Mouse (Mus musculus) left cerebral cortex, postnatal 36 days (tissue): ENCODE results near the gene Blcap. TPM values are rescaled to one million over a fixed set of nuclear protein-coding genes. Genes with fewer than 3 reads are reported as not detected.

Experiments used
- DNase-seq, 2 experiments: peaks; one replicate each; pipeline ENCODE4 v3.0.0; 2021 to 2022; ENCODE audit warnings: low spot score in 2 of 2, mixed read lengths in 1 of 2
- intact Hi-C: fragments of 180-260 bp; cut with DNase I; formaldehyde crosslinking; loops from one replicate; pipeline ENCODE4 v1.15.1; 2025
- total RNA-seq, 2 experiments: library from RNA; stranded (reverse); gene quantifications; 2 replicates each; pipeline ENCODE4 v1.2.3; 2021

The Blcap gene
- total RNA-seq, 2 experiments from 2014 or later: 90.4 to 113 TPM

- intact Hi-C loops: no loop called here
- DNase-seq: peak in 1 of 2 experiments; percentile 52
Measured at GRCm38 (mm10) chr2:157561165-157561836, 9.8 kb downstream of the Blcap start.

- intact Hi-C loops: no loop called here
Measured at GRCm38 (mm10) chr2:157560302-157560701, 10.8 kb downstream of the Blcap start.

GRCm38 (mm10) chr2:157559858-157560257, 11.2 kb downstream of the Blcap start, which contains the start of gene Nnat:
TSS of gene Nnat (plus strand) at chr2:157560078.
- intact Hi-C loops: no loop called here
- DNase-seq: peak in 1 of 2 experiments; percentile 46

More at GRCm38 (mm10) chr2:157560302-157560701, 10.8 kb downstream of the Blcap start:
- no peak for DNase-seq

GRCm38 (mm10) chr2:157559440-157559839, 11.6 kb downstream of the Blcap start:
- no peak for DNase-seq
- intact Hi-C loops: no loop called here

- intact Hi-C loops: no loop called here
- DNase-seq: no peak
Measured at GRCm38 (mm10) chr2:157558520-157558919, 12.6 kb downstream of the Blcap start.

- no peak for DNase-seq
- intact Hi-C loops: no loop called here
Measured at GRCm38 (mm10) chr2:157558051-157558450, 13.0 kb downstream of the Blcap start.

- DNase-seq: no peak
- intact Hi-C loops: no loop called here
Measured at GRCm38 (mm10) chr2:157556074-157556698, 14.9 kb downstream of the Blcap start.

- intact Hi-C loops: no loop called here
- DNase-seq: no peak
Measured at GRCm38 (mm10) chr2:157552158-157552886, 18.8 kb downstream of the Blcap start.

- intact Hi-C loops: no loop called here
- no peak for DNase-seq
Measured at GRCm38 (mm10) chr2:157550292-157550691, 20.8 kb downstream of the Blcap start.

GRCm38 (mm10) chr2:157546686-157547085, 24.4 kb downstream of the Blcap start:
- intact Hi-C loops: no loop called here
- DNase-seq: no peak

GRCm38 (mm10) chr2:157544333-157544888, 26.7 kb downstream of the Blcap start:
- intact Hi-C loops: no loop called here

GRCm38 (mm10) chr2:157542415-157542814, 28.7 kb downstream of the Blcap start:
- intact Hi-C loops: no loop called here
- DNase-seq: no peak

More at GRCm38 (mm10) chr2:157544333-157544888, 26.7 kb downstream of the Blcap start:
- DNase-seq: no peak

- DNase-seq: no peak
- intact Hi-C loops: no loop called here
Measured at GRCm38 (mm10) chr2:157541631-157542030, 29.4 kb downstream of the Blcap start.

- intact Hi-C loops: no loop called here
- DNase-seq: no peak
Measured at GRCm38 (mm10) chr2:157540953-157541569, 30.0 kb downstream of the Blcap start.

GRCm38 (mm10) chr2:157540073-157540952, 30.8 kb downstream of the Blcap start:
- peak; percentile 55 for DNase-seq
- intact Hi-C loops: no loop called here

- intact Hi-C loops: no loop called here
- no peak for DNase-seq
Measured at GRCm38 (mm10) chr2:157537118-157537517, 34.0 kb downstream of the Blcap start.

- no peak for DNase-seq
- intact Hi-C loops: no loop called here
Measured at GRCm38 (mm10) chr2:157536476-157537081, 34.5 kb downstream of the Blcap start.

GRCm38 (mm10) chr2:157534163-157534562, 36.9 kb downstream of the Blcap start:
- intact Hi-C loops: no loop called here
- DNase-seq: no peak
